Mouse (Mus musculus): ENCODE data around the gene Ctbs.

Gene Ctbs

DNA sequence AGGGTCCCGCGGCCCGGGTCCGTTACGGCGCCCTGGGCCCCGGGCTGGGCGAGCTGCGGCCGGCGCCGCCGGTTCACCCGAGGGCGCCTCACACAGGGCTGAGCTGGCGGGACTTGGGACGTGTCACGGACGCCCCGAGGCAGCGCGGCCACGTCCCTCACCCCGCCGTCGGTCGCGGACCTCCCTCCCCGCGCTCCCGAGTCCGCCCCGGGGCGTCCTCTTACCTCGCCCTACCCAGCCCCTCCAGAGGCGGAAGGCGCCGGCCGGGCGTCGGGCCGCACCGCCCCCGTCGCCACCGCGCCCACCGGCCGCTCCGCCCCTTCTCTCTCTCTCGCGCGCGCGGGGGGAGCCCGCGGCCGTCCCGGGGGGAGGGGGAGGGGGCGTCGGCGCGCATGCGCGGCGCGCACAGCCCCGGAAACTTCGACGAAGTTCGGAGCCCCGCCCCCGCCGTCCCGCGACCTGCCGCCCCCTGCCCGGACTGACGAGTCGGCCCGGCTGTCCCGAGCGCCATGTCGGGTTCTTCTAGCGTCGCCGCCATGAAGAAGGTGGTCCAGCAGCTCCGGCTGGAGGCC lies 49.9 kb downstream of the Ctbs start, which contains the start of the genes Spata1 and Gng5:
Gene Spata1 (minus strand): TSS at position 323 of the 572 bp plus-strand sequence.
Gene Gng5 (plus strand): TSS at position 377 of the 572 bp plus-strand sequence.
- peak; percentile 57 for DNase-seq (ENCODE audit: low read depth)

DNA sequence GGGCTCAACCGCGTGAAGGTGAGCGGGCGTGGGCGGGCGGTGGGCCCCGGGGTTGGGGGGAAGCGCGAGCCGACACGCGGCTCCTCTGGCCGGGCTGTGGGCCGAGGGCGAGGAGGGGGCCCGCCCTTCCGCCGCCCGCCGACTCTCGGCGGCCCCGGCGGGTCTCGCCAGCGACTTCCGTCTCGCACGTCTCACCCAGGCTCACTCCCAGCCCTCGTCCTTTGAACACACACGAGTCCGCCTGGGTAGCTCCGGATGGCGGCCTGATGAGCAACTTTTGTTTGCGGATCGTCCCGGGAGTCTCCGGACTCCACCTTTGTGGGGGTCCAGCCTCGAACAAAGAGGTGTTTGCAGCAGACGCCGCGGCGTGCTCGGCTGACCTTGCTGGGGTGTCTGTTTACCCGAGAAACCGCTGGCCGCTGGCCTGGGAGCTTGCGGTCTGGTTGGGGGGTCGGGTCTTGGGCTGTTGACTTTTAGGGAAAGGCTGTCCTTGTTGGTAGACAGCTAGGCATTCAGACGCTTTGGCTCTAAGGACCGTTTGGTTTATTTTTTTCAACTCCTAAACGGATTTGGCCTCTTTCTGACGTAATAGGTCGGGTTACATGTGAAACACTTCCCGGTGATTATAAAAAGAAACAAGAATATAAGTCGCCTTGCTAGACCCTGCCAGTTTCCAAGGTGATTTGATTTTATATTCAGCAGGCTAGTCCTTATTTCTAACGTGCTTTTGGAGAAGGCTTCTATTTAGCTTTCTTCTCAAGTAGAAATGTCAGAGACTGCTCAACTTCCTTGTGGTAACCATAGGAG lies 50.6 kb downstream of the Ctbs start:
- peak; percentile 74 for DNase-seq (ENCODE audit: low read depth)

DNA sequence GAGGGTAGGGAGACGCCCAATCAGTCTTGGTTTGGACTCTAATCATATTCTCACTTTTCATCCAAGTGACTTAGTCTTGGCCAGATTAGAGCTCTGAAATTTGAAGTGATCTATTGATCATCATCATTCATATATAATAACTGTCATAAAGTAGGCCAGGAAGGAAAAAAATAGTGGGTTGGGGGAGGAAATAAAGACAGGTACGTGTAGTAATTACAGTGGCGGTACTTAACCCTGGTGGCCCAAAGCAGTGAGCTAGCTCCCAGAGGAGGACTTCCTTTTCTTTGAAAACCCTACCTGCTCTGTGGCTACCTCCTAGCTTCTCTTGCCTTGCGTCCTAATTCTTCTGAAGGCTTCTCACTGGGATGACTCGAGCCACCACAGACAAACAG lies 51.2 kb downstream of the Ctbs start:
- DNase-seq (ENCODE audit: low read depth): no peak

DNA sequence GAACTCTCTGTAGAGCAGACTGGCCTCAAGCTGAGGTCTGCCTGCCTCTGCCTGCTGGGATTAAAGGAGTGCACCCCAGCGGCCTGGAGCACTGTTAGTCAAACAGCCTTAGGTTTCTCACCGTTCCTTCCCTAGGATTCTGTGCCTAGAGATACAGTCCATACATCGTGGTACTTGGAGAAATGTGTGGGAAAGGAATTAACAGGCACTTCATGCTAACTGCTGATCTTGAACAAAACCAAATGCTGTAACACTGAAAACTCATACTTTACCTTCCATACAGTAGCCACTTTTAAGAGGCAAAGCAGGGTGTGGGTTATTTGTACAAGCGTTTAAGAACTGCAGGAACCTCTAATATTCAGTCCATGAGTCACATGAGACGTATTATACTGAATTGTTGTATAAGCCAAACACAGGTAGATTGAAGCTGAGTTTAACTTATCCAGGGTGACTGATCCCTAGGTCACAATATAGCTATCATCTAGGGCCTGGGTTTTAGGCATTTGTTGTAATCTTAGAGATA lies 52.1 kb downstream of the Ctbs start:
- no peak for DNase-seq (ENCODE audit: low read depth)

DNA sequence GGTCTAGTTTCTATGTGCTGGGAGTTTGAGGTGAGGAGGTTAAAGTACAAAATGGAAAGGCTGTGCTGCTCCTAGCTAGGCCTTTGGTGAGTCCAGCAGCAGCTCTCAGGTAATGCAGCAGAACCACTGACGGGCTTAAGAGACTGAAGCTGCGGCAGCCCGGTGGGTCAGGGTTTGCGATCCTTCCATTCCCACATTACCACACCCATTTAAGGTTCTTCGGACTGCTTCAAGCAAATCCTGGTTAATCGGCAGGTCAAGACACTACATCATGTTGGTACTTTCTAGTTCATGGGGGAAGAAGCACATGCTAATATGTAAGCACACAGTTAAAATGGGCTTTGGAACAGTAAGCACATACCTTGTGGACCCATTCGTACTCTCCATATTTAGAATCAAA lies 57.1 kb downstream of the Ctbs start:
- no peak for DNase-seq (ENCODE audit: low read depth)

Data from fibroblast of lung, adult 2 months (primary cell).